Mouse (Mus musculus): ENCODE results near the gene Ifnar2. TPM values are rescaled to one million over a fixed set of nuclear protein-coding genes. Genes with fewer than 3 reads are reported as not detected.

Gene Ifnar2
- total RNA-seq, 1 experiment from 2014 or later = 83.9 TPM

Other genes starting within 250 kb of the Ifnar2 start
- 0.15 TPM in 1 of 2 replicates, not detected in the other for gene Olig2, start 147.3 kb upstream of the Ifnar2 start, total RNA-seq (2021)
- 1.1 and 1.2 TPM in 2 replicates for gene Olig1, start 103.0 kb upstream of the Ifnar2 start, total RNA-seq (2021)
- 0.59 TPM in 1 of 2 replicates, not detected in the other for gene Gm21970, start 18.9 kb downstream of the Ifnar2 start, total RNA-seq (2021)
- 105 and 106 TPM in 2 replicates for gene Il10rb, start 33.4 kb downstream of the Ifnar2 start, total RNA-seq (2021)
- gene Ifnar1, start 112.5 kb downstream of the Ifnar2 start, total RNA-seq (2021) = 80.3 and 82.7 TPM in 2 replicates
- 27.7 and 30.8 TPM in 2 replicates for gene Ifngr2, start 174.3 kb downstream of the Ifnar2 start, total RNA-seq (2021)
- 45.6 and 48.0 TPM in 2 replicates for gene Tmem50b, start 225.0 kb downstream of the Ifnar2 start, total RNA-seq (2021)
- 12.8 and 15.1 TPM in 2 replicates for gene Dnajc28, start 246.2 kb downstream of the Ifnar2 start, total RNA-seq (2021)

Data from adrenal gland, postnatal 14 days (tissue).